7 mouse cellular contexts compared by ENCODE assay signal in genomic region chr3:88605666-88606065, GRCm38 (mm10). TPM values are rescaled to one million over a fixed set of nuclear protein-coding genes. Genes with fewer than 3 reads are reported as not detected.
A peak's percentile ranks its signal among the peaks of the same experiment; 100 is the strongest.
DNase-seq lines count a peak whose midpoint lies in the region; ATAC-seq and TF ChIP-seq lines count a peak whose summit lies in the region.
"Not testable (repeated sequence)": the region's sequence is repeated elsewhere in the genome, so short reads cannot be mapped to it uniquely, and the experiment has no call there.

Gene Arhgef2, plus strand, starts transcription at chr3:88605966.

- not testable (repeated sequence) for H3K4me3 ChIP-seq in forebrain, embryonic 13.5 days; hindbrain, postnatal 0 days (ENCODE audit: low read length); left cerebral cortex, adult 2 months; lung, embryonic 14.5 days (ENCODE audit: low read depth, low read length); neural tube, embryonic 12.5 days
- H3K4me3 ChIP-seq in heart, embryonic 11.5 days (ENCODE audit: low read depth, low read length), result peak within 1 kb of the TSS; percentile 24; the same call in 1 of the 2 replicates

- not testable (repeated sequence) for ATAC-seq in forebrain, embryonic 13.5 days; heart, embryonic 11.5 days (replicated peaks; ENCODE audit: insufficient number of reproducible peaks, low FRiP score, low TSS enrichment); hindbrain, postnatal 0 days; lung, embryonic 14.5 days (ENCODE audit: insufficient read depth); neural tube, embryonic 12.5 days (ENCODE audit: low FRiP score, low read depth)

- 95% methylated on average over 2 of the region's 2 CpGs for WGBS in forebrain, embryonic 13.5 days
- WGBS in heart, embryonic 11.5 days (ENCODE audit: insufficient replicate concordance), result 90% methylated on average over 2 of the region's 2 CpGs
- WGBS in hindbrain, postnatal 0 days, result 90% methylated on average over 2 of the region's 2 CpGs
- 92% methylated on average over 2 of the region's 2 CpGs for WGBS in lung, embryonic 14.5 days
- 93% methylated on average over 2 of the region's 2 CpGs for WGBS in neural tube, embryonic 12.5 days

- not testable (repeated sequence) for H3K36me3 ChIP-seq in forebrain, embryonic 13.5 days (ENCODE audit: poor library complexity, severe bottlenecking); heart, embryonic 11.5 days (ENCODE audit: control insufficient read depth, insufficient read depth, low read length); hindbrain, postnatal 0 days (ENCODE audit: insufficient read depth, low read length); lung, embryonic 14.5 days (ENCODE audit: insufficient read depth); neural tube, embryonic 12.5 days

- intact Hi-C loops in left cerebral cortex, adult 2 months (cut with DNase I), result not testable (repeated sequence)

- peak within 1 kb of the TSS; percentile 60 for H3K4me2 ChIP-seq in forebrain, embryonic 13.5 days
- peak within 1 kb of the TSS; percentile 67 for H3K4me2 ChIP-seq in heart, embryonic 11.5 days
- peak within 1 kb of the TSS; percentile 63 for H3K4me2 ChIP-seq in hindbrain, postnatal 0 days (ENCODE audit: low read depth, low read length)
- peak within 1 kb of the TSS; percentile 55; the same call in 1 of the 2 replicates for H3K4me2 ChIP-seq in lung, embryonic 14.5 days
- peak within 1 kb of the TSS; percentile 63 for H3K4me2 ChIP-seq in neural tube, embryonic 12.5 days (replicated peaks)

- H3K27ac ChIP-seq in forebrain, embryonic 13.5 days; heart, embryonic 11.5 days (ENCODE audit: low read depth, low read length); hindbrain, postnatal 0 days; left cerebral cortex, adult 2 months; lung, embryonic 14.5 days (ENCODE audit: low read depth); neural tube, embryonic 12.5 days: not testable (repeated sequence)

- not testable (repeated sequence) for TF ChIP-seq CTCF in hindbrain, postnatal 0 days (IDR thresholded peaks at IDR 0.05; ENCODE audit: low read depth); left cerebral cortex, adult 2 months (IDR thresholded peaks at IDR 0.05); lung, embryonic 14.5 days (IDR thresholded peaks at IDR 0.05; ENCODE audit: low read depth)

- H3K27me3 ChIP-seq in forebrain, embryonic 13.5 days; heart, embryonic 11.5 days (ENCODE audit: control insufficient read depth, insufficient read depth, low read length); hindbrain, postnatal 0 days (ENCODE audit: insufficient read depth, low read length); lung, embryonic 14.5 days (ENCODE audit: insufficient read depth, low read length); neural tube, embryonic 12.5 days (replicated peaks): not testable (repeated sequence)

- H3K9ac ChIP-seq in forebrain, embryonic 13.5 days, result 0 out of 2 replicates have a peak within 1 kb of the TSS, but pooled peaks have one; percentile 60
- not testable (repeated sequence) for H3K9ac ChIP-seq in heart, embryonic 11.5 days (ENCODE audit: low read depth, low read length); hindbrain, postnatal 0 days (replicated peaks; ENCODE audit: low read length); lung, embryonic 14.5 days
- H3K9ac ChIP-seq in neural tube, embryonic 12.5 days, result peak within 1 kb of the TSS; percentile 39

- H3K4me1 ChIP-seq in forebrain, embryonic 13.5 days, result peaks cover 12% of the 10 kb centered on the region
- not testable (repeated sequence) for H3K4me1 ChIP-seq in heart, embryonic 11.5 days (ENCODE audit: control insufficient read depth, insufficient read depth, low read length); hindbrain, postnatal 0 days (ENCODE audit: insufficient read depth, low read length); lung, embryonic 14.5 days (ENCODE audit: insufficient read depth)
- peaks cover 10% of the 10 kb centered on the region for H3K4me1 ChIP-seq in neural tube, embryonic 12.5 days

- not testable (repeated sequence) for DNase-seq in adrenal gland, postnatal 4 days (ENCODE audit: low spot score in 2 of 2); hindbrain, postnatal 0 days (ENCODE audit: low spot score); left cerebral cortex, adult 2 months (ENCODE audit: extremely low spot score in 1 of 2, low spot score in 2 of 2); lung, embryonic 14.5 days

- not testable (repeated sequence) for H3K9me3 ChIP-seq in forebrain, embryonic 13.5 days (replicated peaks); heart, embryonic 11.5 days (replicated peaks; ENCODE audit: control insufficient read depth, low read length); hindbrain, postnatal 0 days (ENCODE audit: low read length); lung, embryonic 14.5 days (ENCODE audit: low read depth, low read length); neural tube, embryonic 12.5 days

RNA-seq across cellular contexts. Expression of gene Arhgef2, which starts in this region (rescaled TPM):
- total RNA-seq in adrenal gland, postnatal 4 days (2021), result 10 to 100 TPM; 65.7 to 77.0 TPM
- polyA plus RNA-seq in forebrain, embryonic 13.5 days (2015; fragmentation: Nextera tagmentation; extraction: Ambion mirVana), result 151 and 162 TPM in 2 replicates
- polyA plus RNA-seq in heart, embryonic 11.5 days (2014; fragmentation: Nextera tagmentation; extraction: Ambion mirVana), result 91.4 and 102 TPM in 2 replicates
- total RNA-seq in hindbrain, postnatal 0 days (2014; rRNA removed), result 93.4 and 100 TPM in 2 replicates
- polyA plus RNA-seq in hindbrain, postnatal 0 days (2015; fragmentation: Nextera tagmentation; extraction: Ambion mirVana), result 56.0 and 57.1 TPM in 2 replicates
- total RNA-seq in left cerebral cortex, adult 2 months (2021), result 100 to 1,000 TPM; 239 to 266 TPM
- 115 and 127 TPM in 2 replicates for polyA plus RNA-seq in lung, embryonic 14.5 days (2014; fragmentation: Nextera tagmentation; extraction: Ambion mirVana)
- 186 TPM in 2 replicates for polyA plus RNA-seq in neural tube, embryonic 12.5 days (2016; fragmentation: Nextera tagmentation; extraction: Ambion mirVana)
